24 mouse cellular contexts compared by ENCODE assay signal in genomic region chr2:66465484-66465883, GRCm38 (mm10). TPM values are rescaled to one million over a fixed set of nuclear protein-coding genes. Genes with fewer than 3 reads are reported as not detected.
"Had no signal": no experiment of that assay in that cellular context is flagged by ENCODE, and none has a peak within 500 bp of the region (broad histone marks: within the 10 kb centered on the region; RNA-seq: fewer than 3 reads in every experiment).

No protein-coding gene starts in this region.

- H3K4me2 ChIP-seq: limb, embryonic 13.5 days; liver, embryonic 12.5 days; liver, embryonic 15.5 days; midbrain, embryonic 13.5 days had no signal

- H3K36me3 ChIP-seq: limb, embryonic 10.5 days; limb, embryonic 13.5 days; liver, embryonic 12.5 days; liver, embryonic 15.5 days; midbrain, embryonic 10.5 days; midbrain, embryonic 13.5 days had no signal

- H3K9ac ChIP-seq: limb, embryonic 13.5 days; liver, embryonic 12.5 days; liver, embryonic 15.5 days; midbrain, embryonic 13.5 days had no signal

- H3K4me3 ChIP-seq: layer of hippocampus, adult 2 months; limb, embryonic 10.5 days; limb, embryonic 13.5 days; liver, embryonic 12.5 days; liver, embryonic 15.5 days; megakaryocyte, embryonic 14.5 days; midbrain, embryonic 10.5 days; midbrain, embryonic 13.5 days had no signal

- H3K4me1 ChIP-seq: limb, embryonic 10.5 days; limb, embryonic 13.5 days; liver, embryonic 12.5 days; liver, embryonic 15.5 days; megakaryocyte, embryonic 14.5 days; midbrain, embryonic 10.5 days; midbrain, embryonic 13.5 days had no signal

- H3K9me3 ChIP-seq: limb, embryonic 10.5 days; liver, embryonic 12.5 days; liver, embryonic 15.5 days; midbrain, embryonic 10.5 days; midbrain, embryonic 13.5 days had no signal

- DNase-seq: kidney, adult 9 months; layer of hippocampus, adult 9-11 months; liver; lung, adult 18-20 months; lung, postnatal 36 days; right cerebral cortex, postnatal 14 days; right cerebral cortex, postnatal 4 days; thymus, adult 2 months; thymus, postnatal 14 days; thymus, postnatal 4 days had no signal

- H3K27ac ChIP-seq: layer of hippocampus, adult 2 months; limb, embryonic 10.5 days; limb, embryonic 13.5 days; liver, embryonic 12.5 days; liver, embryonic 15.5 days; midbrain, embryonic 10.5 days; midbrain, embryonic 13.5 days; stomach, postnatal 0 days had no signal

- ATAC-seq: inflammation-experienced regulatory T-cells, adult 6 months; intestine, embryonic 16.5 days; liver, embryonic 12.5 days; midbrain, embryonic 13.5 days; midbrain, embryonic 16.5 days had no signal

- H3K27me3 ChIP-seq: limb, embryonic 13.5 days; liver, embryonic 12.5 days; liver, embryonic 15.5 days; megakaryocyte, embryonic 14.5 days; midbrain, embryonic 13.5 days had no signal

RNA-seq across cellular contexts. Expression of gene Scn1a, which starts 24.8 kb away (rescaled TPM):
- total RNA-seq: monocyte, adult 5-6 weeks had no signal
- polyA plus RNA-seq: inflammation-experienced regulatory T-cells, adult 6 months; large intestine, adult 2 months; liver, embryonic 12.5 days; liver, embryonic 15.5 days had no signal
